Comparison of ENCODE assay signal across 8 mouse cellular contexts in genomic region chr19:21472121-21472780, GRCm38 (mm10). TPM values are rescaled to one million over a fixed set of nuclear protein-coding genes. Genes with fewer than 3 reads are reported as not detected.
DNase-seq lines count a peak whose midpoint lies in the region; ATAC-seq and TF ChIP-seq lines count a peak whose summit lies in the region.

No protein-coding gene starts in this region.

- peaks cover 5% of the 10 kb centered on the region for H3K9me3 ChIP-seq in lung, embryonic 16.5 days (ENCODE audit: control insufficient read depth, low read length)

- peak; percentile 88 for ATAC-seq in frontal cortex, adult (ENCODE audit: low TSS enrichment)
- peak; percentile 95 for ATAC-seq in hematopoietic stem cell, adult 5-6 weeks (replicated peaks in 1 of 2; ENCODE audit: insufficient read depth in 1 of 2, low FRiP score in 2 of 2, low TSS enrichment in 1 of 2, low read depth in 1 of 2, poor library complexity in 2 of 2, severe bottlenecking in 2 of 2)
- ATAC-seq in lung, embryonic 16.5 days (ENCODE audit: low read depth): peak; percentile 81

- H3K4me3 ChIP-seq in bone marrow macrophage, adult 2 months (ENCODE audit: insufficient read depth, low read length): peak overlapping the region; percentile 83
- H3K4me3 ChIP-seq in lung, embryonic 16.5 days (ENCODE audit: low read length): peak overlapping the region; percentile 52

- no peaks in the 10 kb centered on the region for H3K36me3 ChIP-seq in lung, embryonic 16.5 days (ENCODE audit: control insufficient read depth, insufficient read depth, low read length)

- peaks cover 22% of the 10 kb centered on the region for H3K4me1 ChIP-seq in bone marrow macrophage, adult 2 months (ENCODE audit: control insufficient read depth, insufficient read depth, low read length)
- peaks cover 2% of the 10 kb centered on the region; the same call in 1 of the 2 replicates for H3K4me1 ChIP-seq in lung, embryonic 16.5 days (replicated peaks; ENCODE audit: control insufficient read depth, insufficient read depth, low read length)

- TF ChIP-seq POLR2A in bone marrow macrophage, adult 2 months (IDR thresholded peaks at IDR 0.05; ENCODE audit: borderline replicate concordance, low read depth, low read length): no peak

- peak overlapping the region; percentile 54; the same call in 1 of the 2 replicates for H3K9ac ChIP-seq in lung, embryonic 16.5 days (ENCODE audit: low read length)

- H3K27me3 ChIP-seq in lung, embryonic 16.5 days (ENCODE audit: control insufficient read depth, insufficient read depth, low read depth, low read length): peaks cover 17% of the 10 kb centered on the region

- TF ChIP-seq CTCF in bone marrow macrophage, adult 2 months (IDR thresholded peaks at IDR 0.05; ENCODE audit: low read depth, low read length): no peak

- peak; percentile 39 for DNase-seq in 3T3-L1 (ENCODE audit: low read depth, low spot score)
- DNase-seq in layer of hippocampus, postnatal 10 days (ENCODE audit: low spot score in 2 of 2): peak; percentile 77 to 83
- DNase-seq in ovary, postnatal 10 days (ENCODE audit: low spot score): peak; percentile 32
- DNase-seq in thymus, postnatal 0 days (ENCODE audit: low spot score): peak; percentile 24

- H3K4me2 ChIP-seq in lung, embryonic 16.5 days (ENCODE audit: low read depth, low read length): peak overlapping the region; percentile 81

- WGBS in lung, embryonic 16.5 days: 2% methylated on average over 48 of the region's 48 CpGs

- H3K27ac ChIP-seq in bone marrow macrophage, adult 2 months (ENCODE audit: insufficient read depth, low read depth, low read length): no peak overlapping the region
- no peak overlapping the region for H3K27ac ChIP-seq in lung, embryonic 16.5 days (ENCODE audit: low read length)

RNA-seq across cellular contexts. Expression of gene Gda, which starts 1.0 kb away (rescaled TPM):
- 6.1 and 7.0 TPM in 2 replicates for polyA plus RNA-seq in bone marrow macrophage, adult 2 months (2012; ENCODE audit: insufficient read depth, insufficient read length, missing spikeins)
- 14.5 and 38.6 TPM in 2 replicates for total RNA-seq in hematopoietic stem cell, adult 5-6 weeks (2017)
- 100 to 1,000 TPM; 153 to 155 TPM for total RNA-seq in layer of hippocampus, postnatal 10 days (2021)
- 0.55 and 1.1 TPM in 2 replicates for polyA plus RNA-seq in lung, embryonic 16.5 days (2015; fragmentation: Nextera tagmentation; extraction: Ambion mirVana)
- polyA plus RNA-seq in thymus, postnatal 0 days (2015; fragmentation: Nextera tagmentation; extraction: Ambion mirVana): 0.60 and 0.91 TPM in 2 replicates

Comparison
In these comparisons a context has a peak if more than half of its experiments do, and no peak if none do; other contexts are left out.
1. DNase-seq: peak in every context shown above with its lines; median percentile 80 in layer of hippocampus, postnatal 10 days; 39 in 3T3-L1; 32 in ovary, postnatal 10 days; 24 in thymus, postnatal 0 days.